Mouse (Mus musculus) erythroblast, embryonic 14.5 days (primary cell): ENCODE results near the gene Cox18.

ENCODE experiments used
- GATA1 ChIP-seq: IDR thresholded peaks from 2 replicates; pipeline ENCODE4 v1.6.1; 2012; ENCODE audit warnings: low read length, inconsistent platforms, mixed read lengths
- TAL1 ChIP-seq: IDR thresholded peaks from 3 replicates; pipeline ENCODE4 v1.6.1; 2012; ENCODE audit warnings: low read length, inconsistent platforms, mixed read lengths

GRCm38 (mm10) chr5:90179094-90179493 is 44.7 kb downstream of the Cox18 start:
- TF ChIP-seq GATA1: no peak
- no peak for TF ChIP-seq TAL1
